Mouse (Mus musculus): ENCODE measurements around the gene Pdzrn3. TPM values are rescaled to one million over a fixed set of nuclear protein-coding genes. Genes with fewer than 3 reads are reported as not detected.

The Pdzrn3 gene
- polyA plus RNA-seq, 1 experiment from 2014 or later = 6.4 TPM

DNA sequence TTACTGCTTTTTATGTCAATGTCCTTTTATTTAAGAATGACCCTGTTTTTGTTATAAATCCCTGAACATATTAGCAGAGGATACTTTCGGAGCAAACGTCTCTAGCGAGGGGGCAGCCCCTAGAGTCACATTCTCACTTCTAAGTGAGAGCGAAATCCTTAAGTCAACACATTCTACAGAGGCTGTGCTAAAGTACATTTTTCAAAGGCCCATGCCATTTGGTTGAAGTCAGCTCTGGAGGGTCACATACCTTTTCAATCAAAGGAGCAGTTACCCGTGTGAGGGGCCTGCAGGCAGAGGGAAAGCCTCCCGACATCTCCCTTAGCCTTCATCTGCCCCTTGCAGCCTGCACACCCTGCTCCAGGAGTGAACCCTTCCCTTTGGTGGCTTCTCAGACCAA lies 48.2 kb downstream of the Pdzrn3 start:
- Histone ChIP-seq H3K4me3 (ENCODE audit: low read depth, low read length) (no peak overlapping the region), H3K4me2 (ENCODE audit: low read depth, low read length, severe bottlenecking) (no peak overlapping the region), H3K36me3 (ENCODE audit: control insufficient read depth, insufficient read depth, low read length) (no peaks in the 10 kb centered on the region), H3K27me3 (ENCODE audit: control insufficient read depth, insufficient read depth, low read length) (no peaks in the 10 kb centered on the region; the same call in 1 of the 2 replicates), H3K9me3 (ENCODE audit: control insufficient read depth, low read length) (no peaks in the 10 kb centered on the region), H3K4me1 (replicated peaks; ENCODE audit: control insufficient read depth, insufficient read depth, low read length) (no peaks in the 10 kb centered on the region), H3K9ac (ENCODE audit: low read length) (no peak overlapping the region), H3K27ac (ENCODE audit: low read depth, low read length) (no peak overlapping the region)
- ATAC-seq (replicated peaks; ENCODE audit: low FRiP score) (no peak), DNase-seq (ENCODE audit: low spot score) (no peak)
- WGBS = 68% methylated on average over 6 of the region's 6 CpGs

DNA sequence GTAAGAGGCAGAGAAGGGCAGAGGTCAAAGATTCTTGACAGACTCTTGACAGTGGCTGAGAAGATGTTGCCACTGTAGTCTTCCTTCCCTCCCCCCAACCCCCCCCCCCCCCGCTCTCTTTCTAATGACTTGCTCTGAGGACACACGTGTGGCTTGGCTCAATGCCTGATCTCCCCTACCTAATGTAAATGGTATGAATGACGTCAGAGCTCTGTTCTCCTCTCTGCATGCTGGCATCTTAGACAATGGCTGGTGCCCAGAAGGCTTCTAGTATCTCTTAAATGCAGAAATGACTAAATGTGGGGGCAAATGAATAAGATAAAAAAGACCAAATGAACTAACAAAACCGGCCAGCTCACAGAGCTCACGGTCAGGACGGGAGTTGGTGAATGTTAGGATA lies 49.2 kb downstream of the Pdzrn3 start:
- Histone ChIP-seq H3K36me3 (ENCODE audit: control insufficient read depth, insufficient read depth, low read length) (no peaks in the 10 kb centered on the region), H3K4me2 (ENCODE audit: low read depth, low read length, severe bottlenecking) (no peak overlapping the region), H3K27ac (ENCODE audit: low read depth, low read length) (no peak overlapping the region), H3K9me3 (ENCODE audit: control insufficient read depth, low read length) (no peaks in the 10 kb centered on the region), H3K9ac (ENCODE audit: low read length) (no peak overlapping the region), H3K27me3 (ENCODE audit: control insufficient read depth, insufficient read depth, low read length) (no peaks in the 10 kb centered on the region; the same call in 1 of the 2 replicates), H3K4me3 (ENCODE audit: low read depth, low read length) (no peak overlapping the region), H3K4me1 (replicated peaks; ENCODE audit: control insufficient read depth, insufficient read depth, low read length) (no peaks in the 10 kb centered on the region)
- DNase-seq (ENCODE audit: low spot score) (no peak), ATAC-seq (replicated peaks; ENCODE audit: low FRiP score) (no peak)
- WGBS = 66% methylated on average over 6 of the region's 6 CpGs

DNA sequence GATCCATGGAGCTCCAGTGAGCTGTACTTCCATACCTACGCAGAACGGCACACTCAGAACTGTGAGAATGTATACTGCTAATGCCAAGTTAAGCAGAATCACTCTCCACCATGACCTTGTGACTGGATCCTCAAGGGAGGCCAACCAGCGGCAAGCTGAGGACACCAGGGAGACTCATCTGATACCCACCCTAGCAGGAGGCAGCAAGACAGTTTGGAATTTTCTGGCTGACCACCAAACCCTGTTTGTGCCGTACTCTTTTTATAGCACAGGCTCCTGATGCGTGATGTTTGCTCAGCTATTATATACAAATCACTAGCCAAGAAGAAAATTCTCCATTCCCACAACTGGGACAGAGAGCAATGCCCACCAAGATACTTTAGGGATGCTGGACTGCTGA lies 50.0 kb downstream of the Pdzrn3 start:
- Histone ChIP-seq H3K4me2 (ENCODE audit: low read depth, low read length, severe bottlenecking) (no peak overlapping the region), H3K4me3 (ENCODE audit: low read depth, low read length) (no peak overlapping the region), H3K36me3 (ENCODE audit: control insufficient read depth, insufficient read depth, low read length) (no peaks in the 10 kb centered on the region), H3K9me3 (ENCODE audit: control insufficient read depth, low read length) (no peaks in the 10 kb centered on the region), H3K9ac (ENCODE audit: low read length) (no peak overlapping the region), H3K27ac (ENCODE audit: low read depth, low read length) (no peak overlapping the region), H3K4me1 (replicated peaks; ENCODE audit: control insufficient read depth, insufficient read depth, low read length) (no peaks in the 10 kb centered on the region), H3K27me3 (ENCODE audit: control insufficient read depth, insufficient read depth, low read length) (no peaks in the 10 kb centered on the region; the same call in 1 of the 2 replicates)
- 94% methylated on average over 5 of the region's 5 CpGs for WGBS
- DNase-seq (ENCODE audit: low spot score) (no peak), ATAC-seq (replicated peaks; ENCODE audit: low FRiP score) (no peak)

DNA sequence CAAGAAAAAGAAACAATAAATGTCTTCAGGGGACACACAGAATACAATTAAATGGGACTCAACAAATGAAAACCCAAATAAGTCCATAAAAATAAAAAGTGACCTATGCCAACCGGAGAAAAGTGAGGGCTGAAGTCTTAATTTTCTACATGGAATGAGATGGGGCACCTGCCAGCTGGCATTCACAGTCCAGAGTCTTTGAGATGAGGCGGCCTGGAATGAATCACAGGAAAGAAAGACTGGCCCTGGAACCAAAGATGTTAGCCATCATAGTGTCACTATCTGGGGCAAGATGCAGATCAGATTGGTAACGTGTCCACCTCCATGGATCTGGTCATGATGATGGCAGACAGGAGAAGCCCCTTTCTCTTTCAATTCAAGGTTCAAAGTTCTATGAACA lies 50.5 kb downstream of the Pdzrn3 start:
- H3K9ac ChIP-seq (ENCODE audit: low read length) = no peak overlapping the region
- ATAC-seq (replicated peaks; ENCODE audit: low FRiP score) (no peak), DNase-seq (ENCODE audit: low spot score) (no peak)
- no peak overlapping the region for H3K27ac ChIP-seq (ENCODE audit: low read depth, low read length)
- no peaks in the 10 kb centered on the region for H3K9me3 ChIP-seq (ENCODE audit: control insufficient read depth, low read length)
- no peaks in the 10 kb centered on the region; the same call in 1 of the 2 replicates for H3K27me3 ChIP-seq (ENCODE audit: control insufficient read depth, insufficient read depth, low read length)
- H3K36me3 ChIP-seq (ENCODE audit: control insufficient read depth, insufficient read depth, low read length) = no peaks in the 10 kb centered on the region
- no peaks in the 10 kb centered on the region for H3K4me1 ChIP-seq (replicated peaks; ENCODE audit: control insufficient read depth, insufficient read depth, low read length)
- WGBS = 86% methylated on average over 3 of the region's 3 CpGs
- no peak overlapping the region for H3K4me2 ChIP-seq (ENCODE audit: low read depth, low read length, severe bottlenecking)
- H3K4me3 ChIP-seq (ENCODE audit: low read depth, low read length) = no peak overlapping the region

DNA sequence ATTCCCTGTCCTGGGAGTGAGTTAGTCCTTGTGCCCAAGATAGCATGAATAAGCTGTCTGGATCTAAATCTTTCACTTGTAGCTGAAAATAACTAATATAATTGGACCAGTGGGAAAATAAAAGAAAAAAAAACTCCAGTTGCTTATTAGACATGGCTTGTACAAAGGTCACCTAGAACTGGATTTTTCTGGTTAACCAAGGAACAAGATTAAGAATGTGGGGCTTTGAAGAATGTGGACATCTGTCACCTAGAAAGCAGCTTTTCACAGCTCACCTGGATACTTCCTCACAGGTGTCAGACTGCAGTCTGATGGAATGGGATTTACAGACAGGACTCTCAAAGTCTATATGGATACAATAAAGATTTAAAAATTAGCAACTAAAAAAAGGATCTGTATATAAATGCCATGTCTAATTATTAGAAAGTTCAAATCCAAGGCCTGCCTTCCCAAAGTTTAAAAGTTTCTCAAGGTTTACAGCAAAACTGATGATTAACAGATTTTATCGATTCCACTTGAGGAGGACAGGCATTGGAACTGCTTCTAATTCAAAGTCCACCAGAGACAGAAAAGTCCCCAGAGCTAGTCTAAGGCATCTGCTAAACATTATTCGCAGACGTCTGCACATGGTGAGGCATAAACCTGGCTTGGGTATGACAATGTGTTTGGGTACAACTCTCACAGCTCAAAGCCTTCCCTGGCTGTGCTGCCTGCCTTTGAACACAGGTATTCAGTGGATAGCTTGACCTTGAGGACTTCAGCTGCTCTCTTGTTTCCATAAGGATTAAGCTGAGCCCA lies 51.7 kb downstream of the Pdzrn3 start:
- Histone ChIP-seq H3K4me2 (ENCODE audit: low read depth, low read length, severe bottlenecking) (no peak overlapping the region), H3K27me3 (ENCODE audit: control insufficient read depth, insufficient read depth, low read length) (no peaks in the 10 kb centered on the region), H3K9me3 (ENCODE audit: control insufficient read depth, low read length) (no peaks in the 10 kb centered on the region), H3K9ac (ENCODE audit: low read length) (no peak overlapping the region), H3K4me1 (replicated peaks; ENCODE audit: control insufficient read depth, insufficient read depth, low read length) (no peaks in the 10 kb centered on the region), H3K27ac (ENCODE audit: low read depth, low read length) (no peak overlapping the region), H3K4me3 (ENCODE audit: low read depth, low read length) (no peak overlapping the region), H3K36me3 (ENCODE audit: control insufficient read depth, insufficient read depth, low read length) (no peaks in the 10 kb centered on the region)
- DNase-seq (ENCODE audit: low spot score) (no peak), ATAC-seq (replicated peaks; ENCODE audit: low FRiP score) (no peak)
- 86% methylated on average over 3 of the region's 3 CpGs for WGBS

- WGBS = 90% methylated on average over 3 of the region's 3 CpGs
- Histone ChIP-seq H3K9ac (ENCODE audit: low read length) (no peak overlapping the region), H3K4me2 (ENCODE audit: low read depth, low read length, severe bottlenecking) (no peak overlapping the region), H3K4me3 (ENCODE audit: low read depth, low read length) (no peak overlapping the region), H3K9me3 (ENCODE audit: control insufficient read depth, low read length) (no peaks in the 10 kb centered on the region), H3K36me3 (ENCODE audit: control insufficient read depth, insufficient read depth, low read length) (no peaks in the 10 kb centered on the region), H3K27ac (ENCODE audit: low read depth, low read length) (no peak overlapping the region), H3K4me1 (replicated peaks; ENCODE audit: control insufficient read depth, insufficient read depth, low read length) (no peaks in the 10 kb centered on the region), H3K27me3 (ENCODE audit: control insufficient read depth, insufficient read depth, low read length) (no peaks in the 10 kb centered on the region)
- ATAC-seq (replicated peaks; ENCODE audit: low FRiP score) = no peak
- DNase-seq (ENCODE audit: low spot score) = no peak
Measured at GRCm38 (mm10) chr6:101322580-101322979, 55.1 kb downstream of the Pdzrn3 start.

DNA sequence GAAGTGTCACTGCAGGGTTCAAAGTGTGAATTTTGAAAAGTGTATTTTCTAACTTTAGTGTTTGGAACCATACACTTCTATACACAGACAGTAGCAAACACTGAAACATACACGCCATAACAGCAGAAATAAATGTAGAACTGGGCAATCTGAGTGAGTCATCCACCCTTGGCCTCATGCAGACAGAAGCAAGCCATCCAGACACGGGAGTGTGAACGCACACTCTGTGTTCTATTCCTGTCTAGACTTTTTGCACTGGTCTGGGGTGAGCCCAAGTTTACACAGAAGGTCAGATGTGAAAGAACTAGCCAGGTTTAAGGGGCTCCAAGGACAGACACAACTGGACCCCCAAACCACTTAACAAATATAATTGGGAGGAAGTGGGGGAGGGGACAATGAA lies 57.3 kb downstream of the Pdzrn3 start:
- no peaks in the 10 kb centered on the region for H3K36me3 ChIP-seq (ENCODE audit: control insufficient read depth, insufficient read depth, low read length)
- no peaks in the 10 kb centered on the region for H3K9me3 ChIP-seq (ENCODE audit: control insufficient read depth, low read length)
- no peaks in the 10 kb centered on the region for H3K27me3 ChIP-seq (ENCODE audit: control insufficient read depth, insufficient read depth, low read length)
- no peak overlapping the region for H3K27ac ChIP-seq (ENCODE audit: low read depth, low read length)
- no peak overlapping the region for H3K9ac ChIP-seq (ENCODE audit: low read length)
- no peak overlapping the region for H3K4me2 ChIP-seq (ENCODE audit: low read depth, low read length, severe bottlenecking)
- no peak for ATAC-seq (replicated peaks; ENCODE audit: low FRiP score)
- no peak for DNase-seq (ENCODE audit: low spot score)
- H3K4me1 ChIP-seq (replicated peaks; ENCODE audit: control insufficient read depth, insufficient read depth, low read length) = peaks cover 2% of the 10 kb centered on the region; the same call in 1 of the 2 replicates
- no peak overlapping the region for H3K4me3 ChIP-seq (ENCODE audit: low read depth, low read length)
- 87% methylated on average over 3 of the region's 3 CpGs for WGBS

GRCm38 (mm10) chr6:101319374-101319967 lies 58.2 kb downstream of the Pdzrn3 start:
- H3K9ac ChIP-seq (ENCODE audit: low read length) = no peak overlapping the region
- DNase-seq (ENCODE audit: low spot score) = no peak
- H3K9me3 ChIP-seq (ENCODE audit: control insufficient read depth, low read length) = no peaks in the 10 kb centered on the region
- no peak overlapping the region for H3K4me2 ChIP-seq (ENCODE audit: low read depth, low read length, severe bottlenecking)
- no peak overlapping the region for H3K4me3 ChIP-seq (ENCODE audit: low read depth, low read length)
- WGBS = 86% methylated on average over 7 of the region's 7 CpGs
- H3K36me3 ChIP-seq (ENCODE audit: control insufficient read depth, insufficient read depth, low read length) = no peaks in the 10 kb centered on the region
- no peak for ATAC-seq (replicated peaks; ENCODE audit: low FRiP score)
- H3K27me3 ChIP-seq (ENCODE audit: control insufficient read depth, insufficient read depth, low read length) = no peaks in the 10 kb centered on the region
- H3K4me1 ChIP-seq (replicated peaks; ENCODE audit: control insufficient read depth, insufficient read depth, low read length) = peaks cover 2% of the 10 kb centered on the region; the same call in 1 of the 2 replicates
- H3K27ac ChIP-seq (ENCODE audit: low read depth, low read length) = no peak overlapping the region

DNA sequence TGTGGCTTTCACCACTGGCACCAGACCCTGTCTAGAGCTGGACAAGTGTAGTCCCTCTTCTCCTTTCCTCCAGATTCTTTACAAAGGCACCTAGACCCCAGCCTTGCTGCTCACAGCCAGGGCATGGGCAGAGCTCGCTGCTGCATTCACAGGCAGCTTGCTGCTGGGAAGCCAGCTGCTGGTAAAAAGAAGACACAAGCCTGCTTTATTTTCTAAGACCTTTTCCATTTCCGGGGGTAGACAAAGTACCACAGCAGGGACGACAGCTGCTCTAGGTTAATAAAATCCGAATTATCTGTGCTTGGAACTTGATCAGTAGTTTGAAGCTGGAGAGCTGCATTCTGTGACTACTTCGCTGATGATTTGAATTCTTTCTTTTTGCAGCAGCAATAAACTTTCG lies 59.2 kb downstream of the Pdzrn3 start:
- Histone ChIP-seq H3K36me3 (ENCODE audit: control insufficient read depth, insufficient read depth, low read length) (no peaks in the 10 kb centered on the region), H3K27me3 (ENCODE audit: control insufficient read depth, insufficient read depth, low read length) (no peaks in the 10 kb centered on the region)

More for the DNA sequence above, 59.2 kb downstream of the Pdzrn3 start:
- H3K4me3 ChIP-seq (ENCODE audit: low read depth, low read length) = no peak overlapping the region
- DNase-seq (ENCODE audit: low spot score) (no peak), ATAC-seq (replicated peaks; ENCODE audit: low FRiP score) (no peak)
- no peak overlapping the region for H3K9ac ChIP-seq (ENCODE audit: low read length)
- H3K4me1 ChIP-seq (replicated peaks; ENCODE audit: control insufficient read depth, insufficient read depth, low read length) = peaks cover 2% of the 10 kb centered on the region; the same call in 1 of the 2 replicates
- H3K4me2 ChIP-seq (ENCODE audit: low read depth, low read length, severe bottlenecking) = no peak overlapping the region
- WGBS = 42% methylated on average over 6 of the region's 6 CpGs
- H3K9me3 ChIP-seq (ENCODE audit: control insufficient read depth, low read length) = no peaks in the 10 kb centered on the region
- no peak overlapping the region for H3K27ac ChIP-seq (ENCODE audit: low read depth, low read length)

All from forebrain, embryonic 11.5 days (tissue).